Mouse (Mus musculus): Measurements from ENCODE around the gene Klf4.
A peak's percentile ranks its signal among the peaks of the same experiment; 100 is the strongest.

Klf4 gene

DNA sequence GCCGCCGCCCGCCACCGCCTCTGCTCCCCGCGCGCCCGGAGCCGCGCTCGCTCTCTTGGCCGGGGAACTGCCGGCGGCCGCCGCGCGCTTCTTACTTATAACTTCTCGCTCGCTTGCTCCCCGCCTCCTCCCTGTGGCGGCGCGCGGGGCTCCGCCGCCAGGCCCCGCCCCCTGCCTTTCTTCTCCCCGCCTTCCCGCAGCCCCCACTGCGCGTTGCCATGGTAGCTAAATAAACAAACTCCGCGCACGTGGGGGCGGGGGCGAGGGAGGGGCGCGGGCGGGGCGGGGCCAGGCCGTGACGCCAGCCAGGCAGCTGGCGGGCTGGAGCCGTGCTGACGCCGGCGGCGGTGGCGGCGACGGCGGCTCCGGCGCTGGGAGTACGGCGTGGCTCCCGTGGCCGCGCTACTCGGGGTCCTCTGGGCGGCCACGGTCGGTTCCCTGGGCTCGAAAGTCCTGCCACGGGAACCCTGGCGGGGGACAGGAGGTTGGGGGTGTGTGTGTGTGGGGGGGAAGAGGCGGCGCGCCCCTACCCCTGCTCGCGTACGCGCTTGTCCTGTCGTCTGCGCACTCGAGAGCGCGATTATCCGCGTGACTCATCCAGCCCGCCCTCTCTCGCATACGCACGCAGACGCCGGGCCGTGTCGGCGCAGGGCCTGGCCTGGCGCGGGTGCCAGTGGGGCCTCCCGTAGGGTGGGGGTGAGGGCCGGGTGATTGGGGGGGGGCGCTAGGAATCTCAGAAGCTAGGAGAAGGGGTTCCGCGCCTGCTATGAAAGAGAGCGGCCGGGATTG lies at the start of gene Klf4:
TSS of gene Klf4 (minus strand) at position 60 of the 789 bp plus-strand sequence.
- peak; percentile 82 for DNase-seq (ENCODE audit: low read depth, low spot score)

DNA sequence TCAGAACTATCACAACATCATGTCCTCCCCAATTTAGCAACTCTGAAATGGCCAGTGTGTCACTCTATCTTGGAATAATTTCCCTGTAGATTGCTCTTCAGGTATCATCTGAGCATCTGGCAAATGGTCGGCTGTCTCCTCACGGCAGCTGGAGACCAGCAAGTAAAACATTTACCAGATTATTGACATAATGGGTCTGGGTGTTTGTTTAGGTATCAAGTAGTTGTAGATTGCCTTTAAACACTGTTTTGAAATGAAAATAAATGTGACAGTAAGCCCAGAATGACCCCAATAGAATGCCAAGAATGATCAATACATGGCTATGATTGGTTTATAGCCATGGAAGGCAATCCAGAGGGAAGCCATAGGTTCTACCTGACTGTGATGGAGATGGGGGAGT lies 39.2 kb upstream of the Klf4 start:
- no peak for DNase-seq (ENCODE audit: low read depth, low spot score)

DNA sequence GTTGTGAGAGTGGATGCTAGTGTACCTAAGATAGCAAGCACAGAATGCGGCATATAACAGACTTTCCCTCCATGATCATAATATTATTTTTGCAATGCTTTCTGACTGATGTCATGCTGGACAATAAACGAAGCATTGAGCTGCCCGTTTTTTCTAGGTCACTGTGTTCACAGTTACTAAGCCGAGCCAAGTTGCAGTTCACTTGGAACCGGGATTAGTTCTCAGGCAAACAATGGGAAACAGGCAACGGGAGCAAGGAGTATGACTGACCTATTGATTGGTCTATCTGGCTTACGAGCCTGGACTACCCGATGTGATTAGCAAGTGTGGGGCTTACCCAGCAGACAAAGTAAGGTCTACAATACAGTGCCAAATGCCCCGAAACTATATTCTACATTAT lies 35.7 kb upstream of the Klf4 start:
- DNase-seq (ENCODE audit: low read depth, low spot score) = no peak

DNA sequence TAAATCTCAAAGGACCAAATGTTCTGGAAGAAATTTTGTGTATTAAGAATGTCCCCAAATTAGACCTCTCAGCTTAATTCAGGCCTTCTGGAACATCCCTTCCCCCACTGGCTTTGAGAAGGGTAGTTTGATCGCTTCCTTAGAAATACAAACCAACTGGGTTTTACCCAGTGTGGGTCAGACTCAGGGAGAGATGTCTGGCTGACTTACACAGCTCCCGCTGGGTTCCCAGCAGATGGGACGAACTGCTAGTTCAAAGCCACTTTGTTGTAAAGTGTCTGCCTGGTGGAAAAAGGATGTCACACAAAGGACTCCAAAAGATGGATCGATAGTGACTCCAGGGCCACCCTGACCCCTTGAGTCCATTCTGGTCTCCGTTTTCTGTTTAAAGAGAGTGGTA lies 35.3 kb upstream of the Klf4 start:
- DNase-seq (ENCODE audit: low read depth, low spot score) = no peak

DNA sequence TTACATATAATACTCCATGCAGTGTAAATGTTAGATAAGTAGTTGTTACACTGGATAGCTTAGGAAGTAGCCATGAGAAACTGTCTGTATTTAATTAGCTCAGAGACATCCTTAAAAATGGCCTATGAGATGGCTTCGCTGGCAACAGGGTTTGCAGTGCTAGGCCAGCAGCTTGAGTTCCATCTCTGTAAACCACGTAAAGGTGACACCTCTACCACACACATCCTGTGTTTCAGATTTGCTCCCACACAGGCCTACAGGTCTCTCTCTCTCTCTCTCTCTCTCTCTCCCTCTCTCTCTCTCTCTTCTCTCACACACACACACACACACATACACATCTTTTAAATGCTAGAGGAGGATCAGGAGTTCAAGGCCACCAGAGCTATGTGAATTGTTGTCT lies 32.1 kb upstream of the Klf4 start:
- DNase-seq (ENCODE audit: low read depth, low spot score) = no peak

DNA sequence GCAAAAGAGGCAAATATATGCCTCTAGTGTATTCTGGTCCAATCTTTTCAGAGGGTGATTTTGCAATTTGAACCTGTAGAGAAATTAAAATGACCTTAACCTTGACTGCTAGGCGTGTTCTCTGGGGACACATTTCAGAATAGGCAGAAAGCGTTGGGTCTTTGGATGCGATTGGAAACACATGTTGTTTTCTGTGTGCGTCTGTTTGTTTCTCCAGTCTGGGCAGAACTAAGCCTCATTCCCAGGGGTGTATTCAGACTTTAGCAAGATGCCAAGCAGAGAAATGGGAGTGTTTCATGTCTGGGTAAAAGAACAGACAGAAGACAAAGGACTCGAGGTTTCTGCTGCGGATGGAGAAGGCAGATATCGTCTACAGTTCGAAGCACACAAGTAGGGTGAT lies 30.8 kb upstream of the Klf4 start:
- DNase-seq (ENCODE audit: low read depth, low spot score) = no peak

DNA sequence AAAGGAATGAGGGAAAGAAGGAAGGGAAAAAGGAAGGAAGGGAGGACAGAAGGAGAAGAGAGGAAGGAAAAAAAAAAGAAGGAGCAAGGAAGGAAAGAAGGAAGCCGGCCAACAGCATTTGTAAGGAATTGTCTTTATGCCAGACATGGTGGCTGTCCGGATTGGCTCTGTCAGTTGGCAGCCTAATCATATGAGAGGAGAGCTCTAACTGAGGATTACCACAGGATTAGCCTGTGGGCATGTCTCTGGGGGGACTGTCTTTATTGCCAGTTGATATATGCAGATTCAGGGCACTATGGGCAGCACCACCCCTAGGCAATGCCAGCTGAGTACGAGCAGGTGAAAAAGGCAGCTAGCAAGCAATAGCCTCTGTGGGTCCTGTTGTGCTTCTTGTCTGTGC lies 29.8 kb upstream of the Klf4 start:
- no peak for DNase-seq (ENCODE audit: low read depth, low spot score)

DNA sequence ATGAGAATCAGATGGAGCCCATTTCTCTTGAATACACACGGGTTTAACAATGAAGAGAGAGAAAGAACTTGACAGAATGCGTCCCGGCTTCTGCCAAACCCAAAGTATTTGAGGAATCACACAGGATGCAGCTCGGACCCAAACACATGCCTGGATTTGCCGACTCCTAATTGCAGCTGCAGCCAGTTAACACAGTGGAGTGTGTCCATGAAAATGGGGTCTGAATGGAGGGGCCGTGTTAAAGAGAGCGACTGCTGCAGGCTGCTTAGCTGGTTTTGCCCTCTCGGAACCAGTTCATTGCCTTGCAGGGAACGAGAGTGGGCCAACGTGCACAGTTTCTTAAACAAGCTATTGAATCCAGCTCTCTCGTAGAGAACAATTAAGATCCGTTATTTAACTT lies 14.6 kb upstream of the Klf4 start:
- no peak for DNase-seq (ENCODE audit: low read depth, low spot score)

DNA sequence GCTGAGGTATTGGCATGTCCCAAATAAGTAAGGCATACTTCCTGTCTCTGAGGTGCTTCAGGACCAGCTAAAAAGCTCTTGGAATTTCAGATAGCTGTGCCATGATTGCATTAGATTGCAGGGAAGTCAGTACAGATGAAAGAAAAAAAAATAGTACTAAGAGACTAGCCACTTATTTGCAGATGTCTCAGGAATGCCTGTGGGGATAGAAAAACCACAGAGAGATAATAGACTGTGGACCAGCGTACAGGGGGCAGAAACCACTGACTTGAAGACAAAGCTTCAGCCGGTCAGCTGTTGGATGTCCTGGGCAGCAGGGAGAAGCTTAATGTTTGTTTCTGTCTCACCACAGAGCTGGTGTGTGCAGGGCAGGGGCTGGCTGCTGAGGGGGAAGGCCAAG lies 10.5 kb upstream of the Klf4 start:
- no peak for DNase-seq (ENCODE audit: low read depth, low spot score)

DNA sequence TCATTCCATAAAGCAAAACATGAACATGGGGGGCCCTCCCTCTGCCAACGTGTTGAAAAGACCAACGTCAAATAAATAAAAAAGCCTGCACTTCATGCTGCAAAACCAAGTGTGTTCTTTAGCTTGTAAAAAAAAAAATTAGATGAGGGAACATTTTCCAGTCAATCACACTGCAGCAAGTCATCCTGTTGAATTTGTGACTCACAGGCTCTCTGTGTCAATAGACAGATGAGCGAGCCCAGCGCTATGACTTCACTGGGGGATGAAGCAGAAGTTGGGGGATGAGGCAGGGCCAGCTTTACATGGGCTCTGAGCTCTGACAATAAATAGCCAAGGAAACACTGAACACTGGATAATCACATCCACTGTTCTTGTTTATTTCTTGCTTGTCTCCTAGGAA lies 9.4 kb upstream of the Klf4 start:
- DNase-seq (ENCODE audit: low read depth, low spot score) = no peak

DNA sequence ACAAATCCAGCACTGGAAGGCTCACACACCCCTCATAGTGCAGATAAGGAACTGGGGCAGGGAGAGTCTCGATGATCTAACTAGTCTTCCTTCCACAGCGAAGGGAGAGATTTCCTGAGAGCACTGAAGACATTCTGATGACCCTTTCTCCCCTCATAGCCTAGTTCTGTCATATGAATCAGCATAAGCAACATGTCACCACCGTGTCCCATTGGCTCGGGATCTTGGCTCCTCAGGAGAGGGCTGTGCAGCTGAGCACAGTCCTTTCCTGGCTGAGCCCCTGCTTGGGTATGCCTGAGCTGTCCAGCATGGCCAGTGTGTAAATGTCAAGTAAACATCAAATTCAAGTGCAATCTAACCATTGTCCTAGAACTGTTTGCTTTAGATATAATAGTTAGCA lies 9.0 kb upstream of the Klf4 start:
- no peak for DNase-seq (ENCODE audit: low read depth, low spot score)

DNA sequence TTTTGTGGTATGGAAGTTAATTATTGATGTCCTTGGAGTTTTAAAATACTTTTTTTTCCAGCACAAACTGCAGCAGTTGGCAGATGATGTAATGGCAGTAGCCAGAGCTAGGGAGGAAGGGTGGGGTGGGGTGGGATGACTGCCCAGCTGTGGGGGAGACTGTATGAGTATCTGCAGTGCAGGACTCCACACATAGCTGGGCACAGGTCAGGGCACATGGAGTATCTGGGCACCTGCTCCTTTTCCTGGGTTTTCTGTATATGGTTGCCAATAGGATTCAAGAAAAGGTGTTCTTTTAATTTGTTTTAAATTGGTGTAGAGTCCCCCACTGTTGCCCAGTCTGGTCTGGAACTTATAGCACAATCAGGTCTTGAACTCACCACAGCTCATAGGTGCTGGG lies 2.7 kb upstream of the Klf4 start:
- no peak for DNase-seq (ENCODE audit: low read depth, low spot score)

DNA sequence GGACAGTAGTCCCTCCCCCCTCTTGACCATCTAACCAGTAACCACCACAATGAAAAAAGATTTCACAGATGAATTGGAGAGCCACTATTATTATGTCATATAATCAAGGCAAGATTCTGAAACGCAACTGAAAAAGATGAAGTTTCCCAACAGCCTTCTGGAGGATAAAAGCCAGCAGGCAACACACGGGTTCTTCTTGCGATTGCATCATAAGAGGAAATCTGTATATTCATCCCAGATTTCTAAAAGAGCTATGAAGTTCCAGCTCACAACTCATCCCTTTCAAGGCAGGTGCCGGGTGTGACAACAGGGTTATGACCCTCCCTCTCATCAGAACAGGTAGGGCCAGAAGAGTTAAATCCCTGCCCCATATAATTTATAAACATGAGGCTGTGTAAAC lies 2.2 kb upstream of the Klf4 start:
- DNase-seq (ENCODE audit: low read depth, low spot score) = no peak

DNA sequence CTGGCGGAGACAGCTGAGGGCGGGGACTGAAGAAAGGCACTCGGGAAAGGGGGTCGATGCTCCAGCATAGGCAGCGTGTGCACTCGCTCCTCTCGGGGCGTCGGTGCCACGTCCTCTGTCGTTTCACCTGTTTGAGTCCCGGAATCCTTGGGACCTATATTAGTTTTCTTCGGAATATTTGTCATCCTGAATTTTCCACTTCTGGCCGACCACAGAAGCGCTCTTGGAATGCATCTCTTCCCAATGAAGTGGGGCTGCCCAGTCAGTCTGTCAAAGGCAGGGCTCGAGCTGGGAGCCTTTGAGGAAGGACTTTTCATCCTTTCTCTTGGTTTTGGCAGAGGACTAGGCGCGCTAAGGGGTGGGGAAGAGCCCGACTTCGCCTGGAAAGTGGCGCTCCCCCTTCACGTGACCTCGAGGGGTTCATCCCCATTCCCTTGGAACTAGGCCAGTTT lies 1.6 kb upstream of the Klf4 start:
- DNase-seq (ENCODE audit: low read depth, low spot score) = no peak

DNA sequence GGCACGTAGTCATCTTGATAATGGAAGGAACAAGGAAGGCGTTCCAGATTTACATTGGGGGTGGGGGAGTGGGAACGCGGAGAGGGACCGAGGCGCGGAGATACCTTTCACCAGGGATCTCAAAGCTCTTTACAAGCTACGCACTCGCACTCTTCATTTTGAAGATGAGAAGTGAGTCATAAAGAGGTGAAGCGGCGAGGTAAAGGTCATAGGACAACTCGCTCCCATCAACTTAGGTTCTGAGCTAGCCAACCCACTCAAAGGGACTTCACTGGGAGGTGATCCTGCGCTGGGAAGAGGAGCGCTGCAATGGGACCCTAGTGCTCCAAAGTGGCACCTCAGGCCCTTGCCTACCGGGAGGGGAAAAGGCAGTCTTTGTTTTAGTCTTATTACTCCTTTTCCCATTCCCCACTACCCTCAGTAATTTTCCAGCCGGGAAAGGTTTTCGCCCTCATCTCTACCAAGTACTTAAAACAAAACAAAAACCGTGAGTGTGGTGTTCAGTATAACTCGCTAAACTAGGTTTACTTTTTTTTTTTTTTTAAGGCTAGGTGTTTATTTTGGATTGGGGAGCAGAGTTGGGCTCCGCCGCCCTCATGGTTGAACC lies 1.0 kb upstream of the Klf4 start:
- DNase-seq (ENCODE audit: low read depth, low spot score) = no peak

DNA sequence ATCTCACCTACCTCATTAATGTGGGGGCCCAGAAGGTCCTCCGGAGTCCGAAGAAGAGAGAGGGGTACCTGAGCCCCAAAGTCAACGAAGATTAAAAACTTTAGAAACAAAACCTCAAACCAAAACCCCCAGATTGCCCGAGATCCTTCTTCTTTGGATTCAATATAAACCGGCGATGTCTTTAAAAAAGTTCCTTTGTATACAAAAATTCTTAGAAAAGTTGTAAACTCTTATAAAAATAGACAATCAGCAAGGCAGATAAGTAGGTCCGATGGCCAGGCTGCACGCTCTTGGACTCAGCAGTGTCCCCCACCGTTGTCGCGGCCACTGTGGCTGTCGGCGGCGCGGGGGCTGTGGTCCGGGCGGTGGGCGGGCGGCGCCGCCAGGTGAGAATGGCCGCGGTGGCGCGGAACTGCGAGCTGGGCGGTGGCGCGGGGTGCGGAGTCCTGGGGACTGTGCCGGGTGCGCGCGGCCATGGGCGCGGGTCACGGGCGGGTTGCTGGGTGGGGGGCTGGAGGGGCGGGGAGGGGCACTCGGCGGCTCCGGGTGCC lies 335 bp downstream of the Klf4 start:
- no peak for DNase-seq (ENCODE audit: low read depth, low spot score)

DNA sequence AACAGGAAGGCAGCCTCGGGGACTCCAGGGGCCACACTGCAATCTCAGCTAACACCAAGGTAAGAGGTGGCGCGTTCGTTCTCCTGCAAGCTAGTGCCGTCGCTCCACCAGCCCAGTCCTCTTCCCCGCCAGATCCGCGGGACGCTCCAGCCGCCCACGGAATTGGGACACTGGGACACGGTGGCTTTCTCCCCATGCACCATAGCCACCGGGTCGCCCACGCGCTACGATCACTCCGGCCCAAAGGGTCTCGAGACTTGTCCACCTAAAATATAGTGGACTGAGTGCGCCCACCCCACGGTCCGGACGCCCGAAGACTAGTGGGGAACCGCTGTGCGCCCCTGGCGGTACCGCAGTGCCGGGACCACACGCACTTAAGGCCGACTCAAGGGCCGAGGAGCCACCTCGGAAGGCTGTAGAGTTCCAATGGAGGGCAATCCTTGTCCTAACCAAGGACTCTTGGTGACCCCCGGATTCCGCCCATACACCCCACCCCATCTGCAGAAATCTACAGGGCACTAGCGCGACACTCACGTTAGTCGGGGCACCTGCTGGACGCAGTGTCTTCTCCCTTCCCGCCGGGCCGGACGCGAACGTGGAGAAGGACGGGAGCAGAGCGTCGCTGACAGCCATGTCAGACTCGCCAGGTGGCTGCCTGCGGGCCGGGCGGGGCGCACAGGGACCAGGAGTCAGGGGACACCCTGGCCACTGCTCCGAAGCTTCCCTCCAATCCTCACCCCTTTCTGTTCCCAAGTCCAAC lies 990 bp downstream of the Klf4 start:
- no peak for DNase-seq (ENCODE audit: low read depth, low spot score)

DNA sequence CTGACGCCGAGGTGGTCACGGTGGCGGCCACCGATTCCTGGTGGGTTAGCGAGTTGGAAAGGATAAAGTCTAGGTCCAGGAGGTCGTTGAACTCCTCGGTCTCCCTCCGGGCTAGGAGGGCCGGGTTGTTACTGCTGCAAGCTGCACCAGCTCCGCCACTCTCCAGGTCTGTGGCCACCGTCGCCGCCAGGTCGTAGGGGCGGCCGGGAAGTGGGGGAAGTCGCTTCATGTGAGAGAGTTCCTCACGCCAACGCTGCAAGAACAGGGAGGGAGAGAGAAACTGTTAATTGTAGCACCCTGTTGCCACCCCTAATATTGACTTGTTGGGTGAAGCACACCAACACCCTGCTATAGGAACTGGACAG lies 1.6 kb downstream of the Klf4 start:
- DNase-seq (ENCODE audit: low read depth, low spot score) = no peak

DNA sequence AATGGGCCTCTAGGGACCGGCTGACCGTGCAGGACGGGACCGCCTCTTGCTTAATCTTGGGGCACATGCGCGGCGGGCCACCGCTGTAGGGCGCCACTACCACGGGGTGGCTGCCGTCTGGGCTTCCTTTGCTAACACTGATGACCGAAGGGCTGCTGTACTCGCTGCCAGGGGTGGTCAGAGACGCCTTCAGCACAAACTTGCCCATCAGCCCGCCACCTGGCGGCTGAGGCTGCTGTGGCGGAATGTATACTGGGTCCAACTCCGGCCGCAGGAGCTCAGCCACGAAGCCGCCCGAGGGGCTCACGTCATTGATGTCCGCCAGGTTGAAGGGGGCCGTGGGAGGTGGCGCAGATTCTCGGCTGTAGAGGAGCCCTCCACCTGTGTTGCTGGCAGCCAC lies 2.0 kb downstream of the Klf4 start:
- DNase-seq (ENCODE audit: low read depth, low spot score) = no peak

DNA sequence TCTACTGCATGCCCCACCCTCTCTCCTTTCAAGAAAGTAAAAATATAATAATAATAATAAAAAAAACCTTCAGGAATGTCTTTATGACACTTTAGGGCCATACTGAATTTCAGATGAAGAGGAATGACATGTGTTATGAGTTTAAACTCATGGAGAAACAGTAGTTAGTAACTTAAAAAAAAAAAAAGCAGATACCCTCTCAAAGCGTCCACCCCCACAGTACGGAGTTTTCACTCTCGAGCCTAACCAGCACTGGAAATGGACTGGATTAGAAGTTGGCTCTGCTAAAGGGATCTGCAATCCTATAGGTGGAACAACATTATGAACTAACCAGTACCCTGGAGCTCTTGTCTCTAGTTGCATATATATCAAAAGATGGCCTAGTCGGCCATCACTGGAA lies 3.9 kb downstream of the Klf4 start:
- no peak for DNase-seq (ENCODE audit: low read depth, low spot score)

DNA sequence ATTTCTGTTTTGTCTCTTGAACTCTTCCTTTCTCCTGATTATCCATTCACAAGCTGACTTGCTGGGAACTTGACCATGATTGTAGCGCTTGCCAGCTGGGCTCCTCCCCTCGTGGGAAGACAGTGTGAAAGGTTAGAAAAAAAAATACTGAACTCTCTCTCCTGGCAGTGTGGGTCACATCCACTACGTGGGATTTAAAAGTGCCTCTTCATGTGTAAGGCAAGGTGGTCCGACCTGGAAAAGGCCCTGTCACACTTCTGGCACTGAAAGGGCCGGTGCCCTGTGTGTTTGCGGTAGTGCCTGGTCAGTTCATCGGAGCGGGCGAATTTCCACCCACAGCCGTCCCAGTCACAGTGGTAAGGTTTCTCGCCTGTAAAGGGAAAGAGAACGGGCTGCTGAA lies 4.3 kb downstream of the Klf4 start:
- DNase-seq (ENCODE audit: low read depth, low spot score) = no peak

DNA sequence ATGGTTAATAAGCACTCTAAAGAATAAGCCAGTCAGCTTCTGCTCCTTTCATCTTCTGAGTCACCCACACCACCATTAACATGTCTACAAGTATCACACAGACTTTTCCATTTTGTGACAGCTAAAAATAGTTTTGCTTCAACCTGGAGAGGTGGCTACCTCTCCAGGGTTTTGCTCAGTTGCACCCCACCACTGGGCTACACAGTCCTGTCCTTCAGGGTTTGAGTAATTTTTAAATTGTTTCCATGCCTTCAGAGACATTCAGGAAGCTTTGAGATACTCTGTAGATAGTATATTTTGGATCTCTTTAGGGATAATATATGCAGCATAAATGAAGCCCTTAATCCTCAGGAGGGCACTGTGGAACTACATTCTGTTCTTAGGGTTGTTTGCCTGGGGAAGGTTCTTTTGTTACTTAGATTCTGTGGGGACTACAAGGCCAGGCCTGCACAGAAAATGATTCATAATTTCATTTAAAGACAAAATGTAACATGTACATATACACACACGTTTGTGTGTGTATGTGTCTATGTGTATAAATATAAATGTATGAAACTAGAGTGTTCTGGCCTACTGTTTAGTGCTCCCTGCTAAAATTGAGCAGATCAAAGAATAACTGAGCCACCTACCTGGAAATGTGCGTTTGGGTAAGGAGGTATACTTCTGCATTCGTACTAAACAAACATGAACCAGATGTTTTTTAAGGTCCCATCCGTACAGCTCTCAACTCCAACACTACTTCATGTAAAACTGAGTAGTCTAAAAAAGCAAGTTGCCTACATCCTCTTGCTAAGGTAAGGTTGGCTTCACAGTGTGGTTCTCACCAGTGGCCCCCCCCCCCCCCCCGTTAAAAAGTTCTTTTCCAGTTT lies 5.8 kb downstream of the Klf4 start:
- no peak for DNase-seq (ENCODE audit: low read depth, low spot score)
